ENCODE assay signal across 8 mouse cellular contexts in the genomic region with DNA sequence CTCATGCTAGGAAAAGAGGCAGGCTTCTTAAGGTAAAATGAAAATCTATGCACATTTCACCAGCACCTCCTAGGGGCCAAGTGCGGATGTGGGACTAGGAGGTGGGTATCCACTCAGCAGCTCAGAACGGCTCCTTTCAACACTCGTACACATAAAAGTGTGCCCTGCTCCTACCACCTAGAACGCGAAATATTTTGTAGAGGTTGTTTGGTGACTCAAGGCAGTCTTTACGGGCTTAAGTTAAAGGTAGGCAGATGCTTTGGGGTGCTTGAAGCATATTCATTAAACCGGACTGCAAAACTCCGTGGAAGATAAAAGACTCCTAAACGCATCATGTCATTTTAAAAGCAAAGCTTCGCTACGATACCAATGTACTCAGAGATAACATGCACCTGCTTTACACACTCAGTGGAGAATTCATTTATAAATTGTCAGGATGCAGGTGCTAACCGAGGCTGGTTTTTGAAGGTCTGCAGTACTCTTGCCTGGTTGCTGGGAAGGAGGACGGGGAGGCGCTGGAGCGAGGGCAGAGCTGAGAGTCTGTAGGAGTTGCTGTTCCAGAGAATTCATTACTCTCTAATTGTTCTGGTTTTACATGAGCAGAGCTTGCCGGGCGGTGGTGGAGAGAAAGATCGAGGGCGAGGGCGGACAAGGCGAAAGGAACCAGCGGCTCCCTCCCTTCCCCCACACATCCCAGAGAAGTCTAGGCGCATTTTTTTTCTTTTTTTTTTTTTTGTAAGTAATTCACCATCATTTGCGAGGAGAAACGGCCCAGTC. TPM values are rescaled to one million over a fixed set of nuclear protein-coding genes. Genes with fewer than 3 reads are reported as not detected.
DNase-seq lines count a peak whose midpoint lies in the region; ATAC-seq and TF ChIP-seq lines count a peak whose summit lies in the region.

No protein-coding gene starts in this region.

- H3K4me1 ChIP-seq in E14TG2a.4 (replicated peaks; ENCODE audit: low read depth, low read length): peaks cover 16% of the 10 kb centered on the region
- peaks cover 22% of the 10 kb centered on the region for H3K4me1 ChIP-seq in forebrain, embryonic 16.5 days (replicated peaks; ENCODE audit: control insufficient read depth, insufficient read depth, low read length)
- peaks cover 14% of the 10 kb centered on the region for H3K4me1 ChIP-seq in hindbrain, embryonic 10.5 days (replicated peaks)

- ATAC-seq in forebrain, embryonic 16.5 days: peak; percentile 38; the same call in 1 of the 2 replicates

- H3K4me2 ChIP-seq in forebrain, embryonic 16.5 days (ENCODE audit: low read length): peak overlapping the region; percentile 96

- H3K27ac ChIP-seq in forebrain, embryonic 16.5 days (ENCODE audit: low read length): no peak overlapping the region
- peak overlapping the region; percentile 84 for H3K27ac ChIP-seq in hindbrain, embryonic 10.5 days

- peak overlapping the region; percentile 53 for H3K9ac ChIP-seq in forebrain, embryonic 16.5 days (replicated peaks; ENCODE audit: low read depth, low read length)

- DNase-seq in adrenal gland, postnatal 14 days: peak; percentile 48
- DNase-seq in hindbrain, embryonic 10.5 days (ENCODE audit: low spot score): peak; percentile 67
- DNase-seq in layer of hippocampus, postnatal 14 days (ENCODE audit: low spot score in 2 of 2): peak; percentile 34 to 43
- DNase-seq in lung, postnatal 14 days: peak; percentile 51
- DNase-seq in retina, embryonic 14.5 days (ENCODE audit: low spot score): peak; percentile 77
- no peak for DNase-seq in MN1 (ENCODE audit: low spot score)

- no peaks in the 10 kb centered on the region for H3K36me3 ChIP-seq in E14TG2a.4 (ENCODE audit: insufficient read depth, low read length)
- H3K36me3 ChIP-seq in forebrain, embryonic 16.5 days (ENCODE audit: control insufficient read depth, insufficient read depth): no peaks in the 10 kb centered on the region
- no peaks in the 10 kb centered on the region for H3K36me3 ChIP-seq in hindbrain, embryonic 10.5 days

- WGBS in forebrain, embryonic 16.5 days: 0% methylated on average over 25 of the region's 25 CpGs
- under 1% methylated on average over 25 of the region's 25 CpGs for WGBS in hindbrain, embryonic 10.5 days

- no peaks in the 10 kb centered on the region for H3K9me3 ChIP-seq in E14TG2a.4 (ENCODE audit: low read length)
- H3K9me3 ChIP-seq in forebrain, embryonic 16.5 days (ENCODE audit: control insufficient read depth, low read length): no peaks in the 10 kb centered on the region
- H3K9me3 ChIP-seq in hindbrain, embryonic 10.5 days: no peaks in the 10 kb centered on the region

- peak overlapping the region; percentile 86 for H3K4me3 ChIP-seq in E14TG2a.4 (replicated peaks; ENCODE audit: low read length)
- H3K4me3 ChIP-seq in forebrain, embryonic 16.5 days (replicated peaks; ENCODE audit: low read length): peak overlapping the region; percentile 74
- H3K4me3 ChIP-seq in hindbrain, embryonic 10.5 days: peak overlapping the region; percentile 74

- peak; percentile 33 for TF ChIP-seq CTCF in E14TG2a.4 (conservative IDR thresholded peaks at IDR 0.05; ENCODE audit: low read length)

- peaks cover 31% of the 10 kb centered on the region for H3K27me3 ChIP-seq in E14TG2a.4 (ENCODE audit: insufficient read depth, low read length)
- H3K27me3 ChIP-seq in forebrain, embryonic 16.5 days (replicated peaks; ENCODE audit: control insufficient read depth, insufficient read depth, low read length): peaks cover 15% of the 10 kb centered on the region
- peaks cover 15% of the 10 kb centered on the region for H3K27me3 ChIP-seq in hindbrain, embryonic 10.5 days (ENCODE audit: insufficient read depth, poor library complexity, severe bottlenecking)

RNA-seq across cellular contexts. Expression of a gene that starts 1.0 kb away (rescaled TPM):
- 7.5 and 7.8 TPM in 2 replicates for total RNA-seq in adrenal gland, postnatal 14 days (2021)
- 1.5 and 2.3 TPM in 2 replicates for polyA plus RNA-seq in forebrain, embryonic 16.5 days (2015; fragmentation: Nextera tagmentation; extraction: Ambion mirVana)
- 1.1 TPM in 2 replicates for polyA plus RNA-seq in hindbrain, embryonic 10.5 days (2016; fragmentation: Nextera tagmentation; extraction: Ambion mirVana)
- 1 to 10 TPM; 5.1 to 6.0 TPM for total RNA-seq in layer of hippocampus, postnatal 14 days (2021)
